Mouse (Mus musculus) gastrocnemius, postnatal 36 days (tissue): ENCODE measurements around the gene Cpne8. TPM values are rescaled to one million over a fixed set of nuclear protein-coding genes. Genes with fewer than 3 reads are reported as not detected.
"Not testable (repeated sequence)": the region's sequence is repeated elsewhere in the genome, so short reads cannot be mapped to it uniquely, and the experiment has no call there.

Experiments
- DNase-seq, 2 experiments: peaks; one replicate each; pipeline ENCODE4 v3.0.0; 2022
- intact Hi-C: fragments of 180-260 bp; cut with DNase I; formaldehyde crosslinking; loops from one replicate; pipeline ENCODE4 v1.15.1; 2025
- total RNA-seq, 2 experiments: library from RNA; stranded (reverse); gene quantifications; 2 replicates each; pipeline ENCODE4 v1.2.3; 2021

Cpne8 gene
- total RNA-seq, 2 experiments from 2014 or later, result 2.1 to 2.4 TPM

DNA sequence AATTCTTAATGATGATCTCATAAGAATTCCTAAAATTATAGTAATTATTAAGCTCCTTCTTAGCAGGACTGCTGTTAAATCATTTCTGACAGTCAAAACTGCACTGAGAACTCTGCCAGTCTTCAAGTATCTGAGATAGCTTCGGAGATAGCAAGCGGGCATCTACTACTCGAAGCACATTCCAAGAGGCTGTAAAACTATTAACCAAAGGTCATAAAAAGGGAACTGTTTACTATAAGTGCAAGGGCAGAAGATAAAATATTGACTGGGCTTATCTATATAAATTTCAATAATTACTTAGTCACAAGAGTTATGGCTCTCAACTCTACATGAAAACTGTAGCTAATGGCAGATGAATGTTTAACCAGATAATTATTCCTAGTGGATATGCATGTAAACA is 57.2 kb downstream of the Cpne8 start:
- intact Hi-C loops, result no loop called here

DNA sequence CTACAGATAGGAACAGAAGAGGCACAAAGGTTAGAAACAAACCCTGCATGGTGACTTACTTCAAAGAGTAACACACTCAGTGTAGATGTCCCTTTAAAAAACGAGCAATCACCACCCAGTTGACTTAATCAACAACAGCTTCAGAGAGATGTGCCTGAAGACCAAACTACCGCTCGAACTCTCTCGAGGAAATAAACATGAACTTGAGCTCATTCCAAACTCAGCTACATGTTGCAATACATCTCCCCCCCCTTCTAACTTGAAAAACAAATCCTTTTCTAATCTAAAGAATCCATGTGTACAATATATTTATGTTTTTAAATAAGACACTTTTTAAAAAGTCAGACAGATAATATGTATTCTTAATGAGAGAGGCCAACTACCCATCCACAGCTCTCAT is 59.5 kb downstream of the Cpne8 start:
- intact Hi-C loops, result no loop called here
- no peak for DNase-seq

More for the DNA sequence above, 57.2 kb downstream of the Cpne8 start:
- DNase-seq, result no peak

DNA sequence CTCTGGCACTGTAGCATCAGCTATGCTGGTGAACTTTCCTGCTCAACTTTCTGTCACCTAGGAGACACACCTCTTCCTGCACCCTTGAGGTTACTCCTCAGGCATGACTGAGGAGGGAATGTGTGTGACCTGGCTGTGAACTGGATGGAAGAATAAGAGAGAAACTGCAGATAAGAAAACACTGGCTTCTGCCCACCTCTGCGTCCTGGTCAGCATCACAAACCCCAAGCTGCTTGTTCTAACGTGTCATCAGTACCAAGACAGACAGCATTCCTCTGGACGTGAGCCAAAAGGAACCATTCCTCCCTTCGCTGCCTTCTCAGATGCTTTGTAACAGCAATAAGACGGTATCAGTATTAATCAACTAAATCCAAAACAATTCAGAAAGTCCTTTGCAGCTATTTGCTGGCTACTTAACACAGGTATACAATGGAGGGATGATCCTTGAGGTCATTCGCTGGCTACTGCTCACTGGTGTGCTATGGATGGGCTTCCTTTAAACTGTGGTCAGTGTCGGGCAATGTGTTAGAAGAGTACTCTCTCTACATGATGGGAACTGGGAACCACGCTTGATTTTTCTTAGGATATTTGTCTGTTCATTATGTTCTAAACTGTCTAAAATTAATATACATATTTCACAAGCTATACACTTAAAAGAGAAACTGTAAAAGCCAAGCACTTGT is 63.0 kb downstream of the Cpne8 start:
- DNase-seq, result no peak
- intact Hi-C loops, result no loop called here

DNA sequence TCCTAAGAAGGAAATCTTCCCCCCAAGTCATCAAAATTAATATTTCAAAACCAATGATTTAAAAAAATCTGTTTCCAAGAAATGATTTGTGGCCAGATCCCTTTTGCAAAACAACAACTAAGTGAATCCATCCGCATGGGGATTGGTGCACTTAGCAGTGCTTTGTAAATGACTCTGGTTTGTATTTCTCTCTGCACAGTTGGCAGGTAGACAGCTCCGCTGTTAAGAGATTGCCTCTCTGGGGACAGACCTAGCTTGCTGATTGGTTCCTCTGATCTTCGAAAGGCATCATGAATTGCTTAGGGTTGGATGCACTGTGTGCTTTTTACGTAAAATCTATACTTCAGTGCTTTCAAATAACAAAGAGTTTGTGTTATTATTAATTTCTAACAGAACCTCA is 68.5 kb downstream of the Cpne8 start:
- DNase-seq, intact Hi-C loops: not testable (repeated sequence)

DNA sequence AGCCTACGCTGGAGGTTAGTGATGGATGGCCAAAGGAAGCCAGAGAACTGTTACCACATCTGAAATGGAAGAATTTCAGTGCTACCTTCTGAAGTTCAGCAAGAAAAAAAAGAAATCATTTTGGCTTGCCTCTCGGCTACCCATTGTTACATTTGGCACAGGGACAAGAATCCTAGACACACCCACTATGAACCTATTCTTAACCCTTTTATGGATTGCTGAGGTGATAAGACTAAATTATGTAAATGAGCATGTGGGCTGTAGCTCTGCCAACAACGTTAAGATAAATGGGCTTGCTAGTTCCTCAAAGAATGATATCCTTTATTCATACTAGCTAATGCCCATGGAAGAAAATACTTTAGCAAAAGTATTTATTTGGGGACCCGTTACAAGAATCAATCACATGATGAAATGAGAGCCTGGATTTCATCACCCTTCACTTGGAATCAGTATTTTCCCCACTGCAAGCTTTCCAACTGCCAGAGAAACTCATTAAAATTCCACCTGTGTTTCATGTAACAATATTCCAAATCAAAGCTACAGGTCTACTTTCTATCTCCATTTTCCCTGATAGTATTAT is 69.3 kb downstream of the Cpne8 start:
- DNase-seq, result no peak
- intact Hi-C loops, result no loop called here

DNA sequence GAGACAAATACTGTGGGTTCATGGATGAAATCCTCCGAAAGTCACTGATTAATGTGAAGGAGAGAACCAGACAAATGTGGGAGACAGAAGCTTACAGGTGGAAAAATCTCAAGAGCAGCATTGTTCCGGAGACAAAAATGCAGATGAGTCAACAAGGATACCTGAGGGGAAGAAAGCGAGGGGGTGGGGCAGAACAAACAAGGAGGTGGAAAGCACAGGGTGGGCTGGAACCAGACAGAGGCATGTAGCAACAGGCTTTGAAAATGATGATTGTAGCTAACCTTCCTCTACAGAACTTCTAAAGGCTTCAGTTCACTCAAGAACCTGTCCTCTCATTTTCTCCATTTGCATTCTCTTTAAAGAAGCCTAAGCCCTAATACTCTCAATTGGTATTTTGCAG is 70.9 kb downstream of the Cpne8 start:
- DNase-seq, result no peak
- intact Hi-C loops, result no loop called here

DNA sequence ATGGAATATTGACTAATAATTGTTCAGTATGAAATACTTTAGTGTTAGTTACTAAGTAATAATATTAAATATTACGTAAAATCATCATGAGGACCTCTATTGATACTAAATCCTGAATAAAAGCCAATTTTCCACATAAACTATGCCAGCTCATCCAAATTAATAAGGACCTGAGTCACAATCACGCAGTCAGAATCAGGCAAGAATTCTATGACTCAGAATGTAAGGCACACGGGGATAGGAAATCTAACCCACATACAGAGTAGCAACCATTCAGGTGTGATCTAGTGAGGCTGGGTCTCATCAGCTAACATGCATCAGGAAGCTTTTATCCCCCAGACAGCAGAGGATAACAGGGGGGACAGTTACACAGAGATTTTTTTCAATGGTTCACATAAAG is 72.1 kb downstream of the Cpne8 start:
- DNase-seq, result no peak
- intact Hi-C loops, result no loop called here

DNA sequence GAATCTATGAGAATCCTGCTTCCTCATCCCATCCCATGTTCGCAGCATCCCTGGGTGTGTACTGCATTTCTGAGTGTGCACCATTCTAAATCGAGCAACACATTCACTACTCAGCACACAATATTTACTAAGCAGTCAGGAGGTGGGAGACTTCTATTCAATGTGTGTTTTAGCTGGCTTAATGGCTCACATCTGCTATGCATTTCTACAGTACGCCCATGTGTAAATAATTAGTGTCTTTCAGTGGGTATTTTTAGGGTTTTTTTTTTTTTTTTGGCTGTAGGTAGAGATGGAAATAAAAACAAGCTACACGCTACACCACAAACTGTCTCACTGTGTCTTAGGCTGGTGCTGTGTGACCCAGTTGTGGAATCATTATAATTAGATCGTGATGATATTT is 75.6 kb downstream of the Cpne8 start:
- intact Hi-C loops, result no loop called here
- no peak for DNase-seq

DNA sequence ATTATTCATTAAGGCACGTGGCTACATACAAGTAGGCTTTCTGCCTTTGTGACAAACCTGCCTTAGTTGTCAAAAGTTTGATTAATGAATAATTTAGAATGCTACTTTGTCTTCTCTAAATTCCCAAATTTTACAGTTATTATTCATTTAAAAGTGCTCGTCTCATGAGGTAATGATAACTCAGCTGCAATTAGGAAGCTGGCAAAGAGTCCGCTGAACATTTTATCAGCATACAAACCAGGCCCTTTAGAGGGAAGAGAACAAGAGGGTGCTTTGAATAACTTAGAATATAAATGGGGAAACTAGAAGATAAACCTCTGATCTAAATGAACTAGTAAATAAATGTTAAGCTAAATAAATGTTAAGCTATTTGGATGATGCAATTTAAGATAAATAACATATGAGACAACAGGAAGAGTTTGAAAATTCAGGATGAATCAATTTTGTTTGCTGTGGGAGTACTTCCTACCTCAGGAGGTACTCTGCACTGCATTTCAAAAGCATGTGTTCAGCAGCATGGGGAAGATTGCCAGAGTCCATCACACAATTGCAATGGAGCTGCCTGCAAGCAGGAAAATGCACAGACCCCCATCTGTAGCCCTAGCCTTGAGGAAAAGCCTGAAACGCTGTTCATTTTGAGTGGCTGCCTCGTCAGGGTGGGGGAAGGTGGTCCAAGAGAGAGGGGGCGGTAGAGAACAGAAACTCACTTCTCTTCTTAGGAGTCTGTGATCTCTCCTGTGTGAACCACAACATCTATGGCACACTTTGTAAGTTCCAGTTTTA is 81.3 kb downstream of the Cpne8 start:
- no peak for DNase-seq

DNA sequence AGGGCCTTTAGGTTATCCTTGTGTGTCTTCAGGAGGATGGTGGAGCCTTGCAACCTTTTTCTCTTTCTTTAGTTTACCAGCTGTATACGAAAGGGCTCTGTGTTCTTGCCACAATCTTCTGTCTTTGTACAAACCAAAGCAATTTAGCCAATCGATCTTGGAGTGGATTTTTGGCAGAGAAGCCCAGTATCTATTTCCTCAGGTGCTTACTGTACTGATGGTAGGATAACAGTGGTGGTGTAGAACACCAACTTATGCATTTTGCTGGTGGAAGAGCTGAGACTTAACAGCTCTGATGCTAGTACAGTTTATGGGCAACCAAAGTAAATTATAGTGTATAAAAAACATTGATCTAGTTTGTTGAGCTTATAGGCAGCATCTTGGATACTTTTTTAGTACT is 83.6 kb downstream of the Cpne8 start:
- intact Hi-C loops, result no loop called here
- DNase-seq, result no peak

More for the DNA sequence above, 81.3 kb downstream of the Cpne8 start:
- intact Hi-C loops, result no loop called here

DNA sequence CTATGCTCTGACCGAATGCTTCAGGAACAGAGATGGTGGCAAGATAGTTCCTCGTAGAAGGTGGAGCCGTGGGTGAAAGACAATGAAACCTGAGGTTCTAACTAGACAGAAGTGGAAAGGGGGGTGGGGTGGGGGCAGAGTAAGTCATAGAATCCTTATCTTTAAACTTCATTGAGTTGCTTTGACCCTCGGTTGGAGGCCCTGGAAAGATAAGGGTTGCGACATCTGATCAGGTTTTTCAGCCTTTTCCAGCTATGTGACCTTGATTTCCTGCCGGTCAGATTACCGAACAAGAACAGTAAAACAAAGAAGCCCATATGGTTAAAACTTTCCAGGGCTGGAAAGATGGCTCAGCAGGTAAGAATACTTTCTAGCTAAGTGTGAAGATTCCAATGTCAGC is 89.6 kb downstream of the Cpne8 start:
- intact Hi-C loops, result no loop called here

DNA sequence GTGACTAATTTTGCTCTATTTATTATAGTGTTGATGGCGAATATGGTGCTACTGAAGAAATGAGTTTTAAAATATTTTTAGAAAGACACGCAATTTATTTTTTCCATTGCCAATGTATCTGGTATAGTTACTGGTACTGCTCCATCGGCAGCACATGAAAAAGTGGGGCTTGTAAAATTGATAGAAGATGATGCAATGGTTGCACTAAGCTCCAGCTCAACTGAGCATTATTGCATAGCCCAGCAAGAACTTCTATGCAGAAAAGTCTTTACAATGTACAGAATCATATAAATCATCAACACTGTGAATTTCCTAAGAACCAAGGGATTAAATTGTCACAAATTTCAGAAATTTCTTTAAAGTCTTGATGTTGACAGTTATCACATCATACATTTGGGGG is 101.8 kb downstream of the Cpne8 start:
- DNase-seq, result no peak
- intact Hi-C loops, result no loop called here

More for the DNA sequence above, 89.6 kb downstream of the Cpne8 start:
- no peak for DNase-seq

DNA sequence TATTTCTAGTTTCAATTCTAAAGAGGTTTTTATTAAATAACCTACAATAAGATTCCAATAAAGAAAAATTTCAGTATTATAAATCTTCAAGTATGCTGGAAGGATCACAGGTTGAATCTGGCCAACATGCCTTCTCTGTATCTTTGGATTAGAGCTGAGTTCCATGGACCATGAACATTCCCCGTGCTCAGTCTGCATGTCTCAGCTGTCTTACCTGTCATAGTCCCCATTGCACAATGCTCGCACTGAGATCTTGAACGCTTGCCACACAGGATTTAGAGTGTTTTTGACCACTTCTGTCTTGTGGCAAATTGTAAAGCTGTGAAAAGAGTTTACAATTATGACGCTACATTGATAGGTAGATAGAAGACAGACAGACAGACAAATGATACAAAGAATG is 110.0 kb downstream of the Cpne8 start:
- intact Hi-C loops, result no loop called here
- DNase-seq, result no peak

DNA sequence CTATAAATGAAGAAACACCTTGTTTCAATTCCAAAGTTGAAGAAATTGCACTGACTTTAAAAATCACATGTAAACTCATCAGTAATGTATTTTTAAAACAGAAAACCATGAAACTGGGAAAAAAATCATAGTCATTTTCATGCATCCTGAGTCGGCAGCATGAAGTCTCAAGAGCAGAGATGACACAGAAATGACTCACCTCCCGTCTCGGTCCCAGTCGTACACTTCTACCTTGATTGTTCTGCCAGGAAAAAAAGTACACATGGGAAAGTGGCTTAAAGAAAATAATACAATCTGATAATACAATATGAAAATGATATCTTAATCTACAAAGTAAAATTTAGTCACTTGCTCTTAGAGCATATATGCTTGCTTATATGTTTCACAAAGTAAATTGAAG is 111.2 kb downstream of the Cpne8 start:
- DNase-seq, result no peak
- intact Hi-C loops, result no loop called here

DNA sequence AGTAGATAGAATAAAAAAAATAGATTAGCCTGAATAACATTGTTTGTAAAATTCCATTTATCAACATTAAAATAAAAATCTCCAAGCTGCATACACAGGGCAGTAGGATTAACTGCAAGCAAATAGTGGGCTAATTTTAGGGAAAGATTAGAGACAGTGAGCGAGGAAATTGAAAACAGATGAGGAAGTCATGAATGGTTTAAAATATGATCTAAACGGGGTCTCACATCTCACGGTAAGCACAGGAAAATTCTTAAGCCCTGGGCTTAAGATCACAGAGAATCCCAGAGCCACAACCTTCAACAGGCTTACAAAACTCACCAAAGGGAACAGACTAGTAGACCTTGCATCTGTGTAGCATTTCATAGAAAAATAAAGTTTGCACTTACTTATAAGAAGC is 115.2 kb downstream of the Cpne8 start:
- no peak for DNase-seq

DNA sequence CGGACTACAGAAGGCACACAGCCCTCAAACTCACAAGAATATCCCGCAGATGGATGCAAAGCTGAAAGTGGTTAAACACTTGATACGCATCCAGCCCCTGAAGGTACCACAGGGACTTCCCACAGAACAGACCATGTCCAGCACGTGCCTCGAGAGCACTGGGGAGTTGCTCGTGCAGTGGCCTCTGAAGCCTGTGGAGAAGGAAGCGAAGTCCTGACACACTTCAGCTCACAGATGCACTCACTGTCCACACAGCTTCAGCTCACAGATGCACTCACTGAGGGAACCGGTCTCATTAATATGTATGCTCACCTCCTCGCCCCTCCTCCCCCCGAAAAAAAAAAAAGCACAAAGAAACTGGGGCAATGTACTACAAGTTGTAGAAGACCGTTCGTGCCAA is 117.6 kb downstream of the Cpne8 start:
- no peak for DNase-seq
- intact Hi-C loops, result no loop called here

More for the DNA sequence above, 115.2 kb downstream of the Cpne8 start:
- intact Hi-C loops, result no loop called here

DNA sequence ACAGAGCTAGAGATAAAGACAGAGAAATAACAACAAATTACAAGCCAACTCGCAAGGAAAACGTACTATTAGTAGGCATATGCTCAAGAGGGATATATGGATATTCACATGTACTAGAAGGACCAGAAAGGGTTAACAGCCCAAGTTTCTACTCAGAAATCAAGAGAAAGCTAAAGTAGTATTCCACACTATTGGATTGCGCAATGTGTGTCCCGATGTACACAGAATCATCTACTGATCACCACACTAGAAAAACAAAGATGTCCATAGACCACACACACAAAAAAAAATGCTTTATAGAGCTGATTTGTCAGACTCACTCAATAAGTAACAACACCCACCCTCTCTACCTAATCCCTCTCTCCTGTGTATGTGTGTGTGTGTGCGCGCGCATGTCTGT is 130.6 kb downstream of the Cpne8 start:
- intact Hi-C loops, result no loop called here
- no peak for DNase-seq

DNA sequence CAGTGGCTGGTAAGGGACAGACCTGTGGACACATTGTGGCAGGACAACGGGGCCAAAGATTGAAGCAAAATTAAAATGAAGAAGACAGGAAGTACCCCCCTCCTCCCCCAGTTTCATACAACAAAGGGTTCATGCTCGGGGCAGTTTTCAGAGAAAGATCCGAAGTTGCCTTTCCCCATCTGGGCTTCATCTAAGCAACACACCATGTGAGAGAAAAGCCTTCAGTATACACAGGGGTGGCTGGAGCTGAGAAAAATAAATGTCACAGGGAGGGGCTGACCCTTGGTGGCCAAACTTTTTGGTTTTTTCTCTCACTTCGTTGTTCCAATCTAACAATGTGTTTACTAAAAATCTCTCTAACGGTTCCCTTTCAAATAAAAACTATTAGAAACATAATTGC is 135.8 kb downstream of the Cpne8 start:
- no peak for DNase-seq
- intact Hi-C loops, result no loop called here

DNA sequence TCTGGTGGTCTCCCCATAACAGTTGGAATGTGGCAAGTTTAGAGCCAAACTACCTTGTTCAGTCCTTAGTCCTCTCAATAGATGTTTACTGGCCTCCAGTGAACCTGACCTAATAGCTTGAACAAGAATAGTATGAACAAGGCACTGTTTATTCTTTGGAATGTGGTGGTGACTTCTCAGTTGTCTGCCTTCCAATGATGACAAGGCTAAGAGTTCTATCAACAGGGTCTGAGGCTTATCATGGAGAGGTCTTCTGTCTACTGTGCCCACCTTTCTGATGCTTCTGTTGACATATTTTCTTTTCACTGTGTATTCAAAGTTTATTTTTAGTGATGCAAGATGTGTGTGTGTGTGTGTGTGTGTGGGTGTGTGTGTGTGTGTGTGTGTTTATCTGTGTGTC is 137.1 kb downstream of the Cpne8 start:
- intact Hi-C loops, result no loop called here
- DNase-seq, result no peak

DNA sequence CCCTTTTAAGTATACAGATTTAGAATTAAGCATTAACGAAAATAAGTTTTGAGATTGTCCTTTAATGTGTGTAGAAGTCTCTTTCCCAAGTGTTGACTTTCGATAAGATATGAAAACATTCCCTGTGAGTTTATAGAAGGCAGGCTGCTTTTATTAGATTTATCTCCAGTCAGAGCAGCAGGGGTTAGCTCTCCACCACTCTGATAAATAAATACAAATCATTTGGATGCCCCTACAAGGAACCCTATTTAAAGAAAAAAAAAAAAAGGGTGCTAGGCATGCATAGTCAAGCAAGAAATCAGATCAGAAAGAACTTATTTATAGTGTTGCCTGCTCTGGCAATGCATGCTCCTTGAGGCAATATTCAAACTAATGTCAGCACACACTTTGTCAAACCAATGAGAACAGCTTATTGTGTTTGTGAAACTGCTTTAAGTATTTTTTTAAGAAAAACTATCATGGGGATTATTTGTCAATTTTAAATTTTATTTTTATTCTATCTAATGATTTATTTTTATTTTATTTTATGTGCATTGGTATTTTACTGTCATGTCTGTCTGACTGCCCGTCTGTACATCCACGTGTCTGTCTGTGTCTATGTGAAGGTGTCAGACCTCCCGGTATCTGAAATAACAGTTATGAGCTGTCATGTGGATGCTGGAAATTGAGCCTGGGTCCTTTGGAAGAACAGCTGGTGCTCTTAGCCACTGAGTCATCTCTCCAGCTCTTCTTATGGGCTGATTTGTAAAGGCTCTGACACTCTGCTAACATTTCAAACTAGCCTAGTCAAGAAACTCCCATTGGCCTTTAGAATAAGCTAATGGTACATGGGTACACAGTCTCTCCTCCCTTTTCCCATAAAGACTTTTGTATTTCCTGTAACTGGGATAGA is 142.7 kb downstream of the Cpne8 start:
- no peak for DNase-seq
- intact Hi-C loops, result no loop called here

DNA sequence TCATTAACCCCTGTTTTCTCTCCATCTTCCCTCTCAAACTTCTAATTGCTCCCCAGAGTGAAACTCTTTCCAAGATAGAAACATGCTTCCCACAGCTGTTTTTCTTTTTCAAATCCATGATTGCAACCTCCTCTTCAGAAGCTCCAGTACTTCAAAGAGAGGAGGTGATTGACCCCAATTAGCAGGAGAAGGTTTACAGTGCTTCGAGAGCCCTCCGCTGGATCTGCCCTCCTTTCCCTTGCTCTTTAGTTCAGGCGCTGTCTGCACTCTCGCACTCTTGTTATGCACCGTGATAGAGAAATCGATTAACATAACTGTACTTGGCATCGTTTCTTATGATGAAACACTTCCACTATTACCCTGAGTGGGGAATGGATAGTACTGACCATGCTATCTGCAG is 143.5 kb downstream of the Cpne8 start:
- intact Hi-C loops, result no loop called here
- no peak for DNase-seq
